Mouse (Mus musculus) hindbrain, embryonic 10.5 days (tissue): ENCODE measurements around the gene Col6a1. TPM values are rescaled to one million over a fixed set of nuclear protein-coding genes. Genes with fewer than 3 reads are reported as not detected.

Experiments used
- DNase-seq: peaks from one replicate; pipeline ENCODE4 v3.0.0-alpha.2; 2017; ENCODE audit warnings: low spot score
- H3K27ac ChIP-seq: fragments of 300-500 bp; sonication (generic); 2 replicates; pipeline ENCODE4 v1.5.1; 2016; ENCODE audit warnings: mild to moderate bottlenecking, moderate library complexity
- H3K27me3 ChIP-seq: fragments of 300-500 bp; sonication (generic); 2 replicates; pipeline ENCODE4 v1.6.1; 2016; ENCODE audit warnings: mild to moderate bottlenecking; ENCODE audit not compliant: poor library complexity, insufficient read depth, severe bottlenecking
- H3K36me3 ChIP-seq: fragments of 300-500 bp; sonication (generic); 2 replicates; pipeline ENCODE4 v1.6.1; 2016; ENCODE audit warnings: mild to moderate bottlenecking, moderate library complexity
- H3K4me1 ChIP-seq: fragments of 300-500 bp; sonication (generic); replicated peaks from 2 replicates; pipeline ENCODE4 v1.6.1; 2016; ENCODE audit warnings: mild to moderate bottlenecking
- H3K4me3 ChIP-seq: fragments of 300-500 bp; sonication (generic); 2 replicates; pipeline ENCODE4 v1.5.1; 2016; ENCODE audit warnings: mild to moderate bottlenecking, moderate library complexity
- H3K9me3 ChIP-seq: fragments of 300-500 bp; sonication (generic); 2 replicates; pipeline ENCODE4 v1.6.1; 2016; ENCODE audit warnings: mild to moderate bottlenecking, moderate library complexity
- WGBS: fragments of 180-500 bp; shearing (Covaris S2); methylation state at CpG from one replicate; pipeline ENCODE4 v1.1.7; 2016; 5-methylcytosine and 5-hydroxymethylcytosine counted together
- polyA plus RNA-seq: library from polyadenylated mRNA; unstranded; fragments of >200 nt; fragmentation: Nextera tagmentation; extraction: Ambion mirVana; gene quantifications from 2 replicates; pipeline ENCODE4 v1.2.1, GENCODE M21; 2016

The Col6a1 gene
- polyA plus RNA-seq, 1 experiment from 2014 or later, result 12.6 TPM

GRCm38 (mm10) chr10:76721746-76722145, 4.2 kb downstream of the Col6a1 start:
- H3K36me3 ChIP-seq, result peaks cover 9% of the 10 kb centered on the region; the same call in 1 of the 2 replicates
- H3K9me3 ChIP-seq, result no peaks in the 10 kb centered on the region
- peaks cover 18% of the 10 kb centered on the region; the same call in 1 of the 2 replicates for H3K4me1 ChIP-seq
- 94% methylated on average over 6 of the region's 6 CpGs for WGBS
- no peak for DNase-seq
- no peak overlapping the region for H3K4me3 ChIP-seq
- H3K27me3 ChIP-seq, result no peaks in the 10 kb centered on the region
- no peak overlapping the region for H3K27ac ChIP-seq

GRCm38 (mm10) chr10:76721216-76721615, 4.8 kb downstream of the Col6a1 start:
- Histone ChIP-seq H3K27me3 (no peaks in the 10 kb centered on the region), H3K27ac (no peak overlapping the region), H3K36me3 (peaks cover 10% of the 10 kb centered on the region; the same call in 1 of the 2 replicates), H3K9me3 (no peaks in the 10 kb centered on the region), H3K4me3 (no peak overlapping the region), H3K4me1 (peaks cover 18% of the 10 kb centered on the region; the same call in 1 of the 2 replicates)
- DNase-seq, result no peak
- WGBS, result 75% methylated on average over 11 of the region's 11 CpGs

- Histone ChIP-seq H3K4me1 (0 out of 2 replicates have a peak, but pooled peaks cover 4% of the 10 kb centered on the region), H3K4me3 (no peak overlapping the region), H3K9me3 (no peaks in the 10 kb centered on the region), H3K27ac (no peak overlapping the region), H3K27me3 (no peaks in the 10 kb centered on the region), H3K36me3 (peaks cover 7% of the 10 kb centered on the region; the same call in 1 of the 2 replicates)
- 89% methylated on average over 4 of the region's 4 CpGs for WGBS
- no peak for DNase-seq
Observed at GRCm38 (mm10) chr10:76717631-76718030, 8.3 kb downstream of the Col6a1 start.

GRCm38 (mm10) chr10:76717026-76717425, 8.9 kb downstream of the Col6a1 start:
- no peaks in the 10 kb centered on the region for H3K27me3 ChIP-seq
- H3K4me1 ChIP-seq, result 0 out of 2 replicates have a peak, but pooled peaks cover 6% of the 10 kb centered on the region
- WGBS, result 89% methylated on average over 7 of the region's 7 CpGs
- H3K36me3 ChIP-seq, result peaks cover 5% of the 10 kb centered on the region; the same call in 1 of the 2 replicates
- no peaks in the 10 kb centered on the region for H3K9me3 ChIP-seq
- H3K4me3 ChIP-seq, result no peak overlapping the region
- no peak for DNase-seq
- H3K27ac ChIP-seq, result no peak overlapping the region

GRCm38 (mm10) chr10:76714303-76714702, 11.7 kb downstream of the Col6a1 start:
- H3K9me3 ChIP-seq, result no peaks in the 10 kb centered on the region
- no peak overlapping the region for H3K27ac ChIP-seq
- no peak for DNase-seq
- H3K4me1 ChIP-seq, result 0 out of 2 replicates have a peak, but pooled peaks cover 6% of the 10 kb centered on the region
- peaks cover 13% of the 10 kb centered on the region; the same call in 1 of the 2 replicates for H3K36me3 ChIP-seq
- H3K4me3 ChIP-seq, result no peak overlapping the region
- H3K27me3 ChIP-seq, result no peaks in the 10 kb centered on the region
- 89% methylated on average over 7 of the region's 7 CpGs for WGBS

- no peak overlapping the region for H3K27ac ChIP-seq
- DNase-seq, result no peak
- H3K27me3 ChIP-seq, result no peaks in the 10 kb centered on the region
- 0 out of 2 replicates have a peak, but pooled peaks cover 3% of the 10 kb centered on the region for H3K4me1 ChIP-seq
- 82% methylated on average over 3 of the region's 3 CpGs for WGBS
- no peak overlapping the region for H3K4me3 ChIP-seq
- no peaks in the 10 kb centered on the region for H3K9me3 ChIP-seq
- peaks cover 13% of the 10 kb centered on the region; the same call in 1 of the 2 replicates for H3K36me3 ChIP-seq
Observed at GRCm38 (mm10) chr10:76712500-76712899, 13.5 kb downstream of the Col6a1 start.

GRCm38 (mm10) chr10:76711331-76711730, 14.6 kb downstream of the Col6a1 start:
- 0 out of 2 replicates have a peak, but pooled peaks cover 8% of the 10 kb centered on the region for H3K36me3 ChIP-seq
- no peak overlapping the region for H3K27ac ChIP-seq
- H3K27me3 ChIP-seq, result no peaks in the 10 kb centered on the region
- no peaks in the 10 kb centered on the region for H3K9me3 ChIP-seq
- WGBS, result 95% methylated on average over 16 of the region's 16 CpGs
- H3K4me1 ChIP-seq, result 0 out of 2 replicates have a peak, but pooled peaks cover 3% of the 10 kb centered on the region
- H3K4me3 ChIP-seq, result no peak overlapping the region
- DNase-seq, result no peak

GRCm38 (mm10) chr10:76708465-76708864, 17.5 kb downstream of the Col6a1 start:
- 0 out of 2 replicates have a peak, but pooled peaks cover 8% of the 10 kb centered on the region for H3K36me3 ChIP-seq
- 85% methylated on average over 3 of the region's 3 CpGs for WGBS
- H3K4me3 ChIP-seq, result no peak overlapping the region
- no peaks in the 10 kb centered on the region for H3K27me3 ChIP-seq
- 0 out of 2 replicates have a peak, but pooled peaks cover 3% of the 10 kb centered on the region for H3K4me1 ChIP-seq
- no peak overlapping the region for H3K27ac ChIP-seq
- H3K9me3 ChIP-seq, result no peaks in the 10 kb centered on the region
- no peak for DNase-seq

GRCm38 (mm10) chr10:76707584-76707983, 18.4 kb downstream of the Col6a1 start:
- 96% methylated on average over 1 of the region's 1 CpGs for WGBS

GRCm38 (mm10) chr10:76707001-76707400, 19.0 kb downstream of the Col6a1 start:
- 0 out of 2 replicates have a peak, but pooled peaks cover 8% of the 10 kb centered on the region for H3K36me3 ChIP-seq
- no peaks in the 10 kb centered on the region for H3K9me3 ChIP-seq
- H3K4me1 ChIP-seq, result no peaks in the 10 kb centered on the region
- no peak for DNase-seq
- H3K27me3 ChIP-seq, result no peaks in the 10 kb centered on the region
- no peak overlapping the region for H3K27ac ChIP-seq
- WGBS, result 79% methylated on average over 2 of the region's 2 CpGs
- H3K4me3 ChIP-seq, result no peak overlapping the region

More at GRCm38 (mm10) chr10:76707584-76707983, 18.4 kb downstream of the Col6a1 start:
- Histone ChIP-seq H3K4me3 (no peak overlapping the region), H3K9me3 (no peaks in the 10 kb centered on the region), H3K27ac (no peak overlapping the region), H3K4me1 (0 out of 2 replicates have a peak, but pooled peaks cover 3% of the 10 kb centered on the region), H3K36me3 (0 out of 2 replicates have a peak, but pooled peaks cover 8% of the 10 kb centered on the region), H3K27me3 (no peaks in the 10 kb centered on the region)
- DNase-seq, result no peak

GRCm38 (mm10) chr10:76704358-76704757, 21.6 kb downstream of the Col6a1 start:
- H3K27ac ChIP-seq, result no peak overlapping the region
- H3K27me3 ChIP-seq, result no peaks in the 10 kb centered on the region
- 83% methylated on average over 3 of the region's 3 CpGs for WGBS
- H3K9me3 ChIP-seq, result no peaks in the 10 kb centered on the region
- H3K4me1 ChIP-seq, result no peaks in the 10 kb centered on the region
- H3K4me3 ChIP-seq, result no peak overlapping the region
- no peaks in the 10 kb centered on the region for H3K36me3 ChIP-seq
- no peak for DNase-seq

- 88% methylated on average over 2 of the region's 2 CpGs for WGBS
Observed at GRCm38 (mm10) chr10:76701446-76701845, 24.5 kb downstream of the Col6a1 start.

GRCm38 (mm10) chr10:76699816-76700215, 26.2 kb downstream of the Col6a1 start:
- Histone ChIP-seq H3K27ac (no peak overlapping the region), H3K27me3 (no peaks in the 10 kb centered on the region), H3K4me3 (no peak overlapping the region), H3K36me3 (no peaks in the 10 kb centered on the region), H3K9me3 (no peaks in the 10 kb centered on the region), H3K4me1 (no peaks in the 10 kb centered on the region)
- 75% methylated on average over 7 of the region's 7 CpGs for WGBS
- DNase-seq, result no peak

More at GRCm38 (mm10) chr10:76701446-76701845, 24.5 kb downstream of the Col6a1 start:
- DNase-seq, result no peak
- H3K4me3 ChIP-seq, result no peak overlapping the region
- no peaks in the 10 kb centered on the region for H3K9me3 ChIP-seq
- no peaks in the 10 kb centered on the region for H3K27me3 ChIP-seq
- no peaks in the 10 kb centered on the region for H3K36me3 ChIP-seq
- no peaks in the 10 kb centered on the region for H3K4me1 ChIP-seq
- H3K27ac ChIP-seq, result no peak overlapping the region
